Mouse (Mus musculus): ENCODE measurements at regions not wholly inside any gene's neighbourhood (a gene's known extent, or its start where the extent isn't known, plus 50 kb on each side); places are given as distances from the start of the nearest gene placed in this dataset.

GRCm38 (mm10) chr17:3248875-3249274 lies 77.5 kb upstream of the Tiam2 start:
- Histone ChIP-seq H3K4me1 (replicated peaks) (peaks cover 60% of the 10 kb centered on the region), H3K9ac (replicated peaks) (no peak overlapping the region), H3K27ac (0 out of 2 replicates have a peak overlapping the region, but pooled peaks have one; percentile 19), H3K4me2 (replicated peaks) (no peak overlapping the region), H3K36me3 (no peaks in the 10 kb centered on the region), H3K27me3 (no peaks in the 10 kb centered on the region), H3K4me3 (replicated peaks) (no peak overlapping the region), H3K9me3 (no peaks in the 10 kb centered on the region)
- WGBS = 86% methylated on average over 6 of the region's 6 CpGs
- no peak for ATAC-seq

GRCm38 (mm10) chr17:3249320-3249719 lies 77.1 kb upstream of the Tiam2 start:
- H3K9ac ChIP-seq (replicated peaks) = no peak overlapping the region
- H3K27ac ChIP-seq = peak overlapping the region; percentile 19
- no peaks in the 10 kb centered on the region for H3K27me3 ChIP-seq
- H3K9me3 ChIP-seq = no peaks in the 10 kb centered on the region
- H3K4me2 ChIP-seq (replicated peaks) = no peak overlapping the region
- H3K4me1 ChIP-seq (replicated peaks) = peaks cover 59% of the 10 kb centered on the region
- WGBS = 74% methylated on average over 7 of the region's 7 CpGs
- ATAC-seq = no peak
- H3K36me3 ChIP-seq = no peaks in the 10 kb centered on the region
- no peak overlapping the region for H3K4me3 ChIP-seq (replicated peaks)

DNA sequence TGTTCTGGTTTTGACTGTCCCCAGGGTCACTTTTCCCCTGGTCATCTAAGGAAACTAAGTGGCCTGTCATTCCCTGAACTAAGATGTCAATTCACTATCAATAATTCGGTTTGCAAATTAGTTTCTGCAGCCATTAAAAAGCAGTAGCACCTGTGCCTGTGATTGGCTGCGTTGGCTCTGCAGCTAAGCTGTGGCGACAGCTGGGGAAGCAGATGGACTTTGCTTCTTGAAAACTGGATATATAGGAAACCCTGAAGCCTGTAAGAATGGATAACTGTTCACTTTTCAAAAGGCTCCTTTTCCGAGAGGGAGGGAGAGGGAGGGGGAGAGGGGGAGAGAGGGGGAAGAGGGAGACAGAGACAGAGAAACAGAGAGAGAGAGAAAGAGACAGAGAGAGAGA lies 75.2 kb upstream of the Tiam2 start:
- no peaks in the 10 kb centered on the region for H3K9me3 ChIP-seq
- H3K4me3 ChIP-seq (replicated peaks) = no peak overlapping the region
- H3K27me3 ChIP-seq = no peaks in the 10 kb centered on the region
- no peak overlapping the region for H3K9ac ChIP-seq (replicated peaks)
- no peak overlapping the region for H3K4me2 ChIP-seq (replicated peaks)
- WGBS = 70% methylated on average over 4 of the region's 4 CpGs
- peaks cover 40% of the 10 kb centered on the region for H3K4me1 ChIP-seq (replicated peaks)
- no peak overlapping the region for H3K27ac ChIP-seq
- no peaks in the 10 kb centered on the region for H3K36me3 ChIP-seq
- ATAC-seq = no peak

- 97% methylated on average over 5 of the region's 5 CpGs for WGBS
- Histone ChIP-seq H3K27ac (no peak overlapping the region), H3K4me1 (replicated peaks) (peaks cover 32% of the 10 kb centered on the region), H3K9me3 (no peaks in the 10 kb centered on the region), H3K36me3 (0 out of 2 replicates have a peak, but pooled peaks cover 5% of the 10 kb centered on the region), H3K4me2 (replicated peaks) (no peak overlapping the region), H3K4me3 (replicated peaks) (no peak overlapping the region), H3K27me3 (no peaks in the 10 kb centered on the region), H3K9ac (replicated peaks) (no peak overlapping the region)
- no peak for ATAC-seq
Observed at GRCm38 (mm10) chr17:3251966-3252365, 74.4 kb upstream of the Tiam2 start.

- no peak overlapping the region for H3K4me2 ChIP-seq (replicated peaks)
- H3K27me3 ChIP-seq = no peaks in the 10 kb centered on the region
- ATAC-seq = no peak
- no peak overlapping the region for H3K27ac ChIP-seq
- WGBS = 91% methylated on average over 10 of the region's 10 CpGs
- H3K4me3 ChIP-seq (replicated peaks) = no peak overlapping the region
- no peaks in the 10 kb centered on the region for H3K9me3 ChIP-seq
- H3K4me1 ChIP-seq (replicated peaks) = peaks cover 24% of the 10 kb centered on the region
- no peak overlapping the region for H3K9ac ChIP-seq (replicated peaks)
- 0 out of 2 replicates have a peak, but pooled peaks cover 5% of the 10 kb centered on the region for H3K36me3 ChIP-seq
Observed at GRCm38 (mm10) chr17:3253508-3254176, 72.7 kb upstream of the Tiam2 start.

DNA sequence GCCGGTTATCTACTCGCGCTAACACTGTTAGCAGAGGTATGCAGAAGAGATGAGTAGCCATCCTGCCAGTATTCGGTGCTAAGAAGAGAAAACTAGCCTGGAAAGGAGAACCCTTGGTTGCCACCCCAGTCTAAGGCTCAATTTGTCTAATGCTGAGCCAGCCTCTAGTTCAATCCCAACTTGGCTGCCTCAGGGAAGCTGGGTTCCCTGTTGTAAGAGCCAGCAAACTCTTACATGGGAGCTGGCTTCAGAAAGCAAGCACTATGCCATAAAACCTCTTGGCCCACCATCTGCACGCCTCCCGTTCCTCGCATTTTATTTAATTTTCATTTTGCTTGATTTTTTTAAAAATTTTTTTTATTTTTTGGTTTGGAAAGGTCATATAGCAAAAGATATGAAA lies 69.6 kb upstream of the Tiam2 start:
- no peak overlapping the region for H3K4me2 ChIP-seq (replicated peaks)
- no peak overlapping the region for H3K4me3 ChIP-seq (replicated peaks)
- no peak overlapping the region for H3K27ac ChIP-seq
- no peaks in the 10 kb centered on the region for H3K9me3 ChIP-seq
- ATAC-seq = no peak
- WGBS = 96% methylated on average over 7 of the region's 7 CpGs
- no peaks in the 10 kb centered on the region for H3K27me3 ChIP-seq
- no peak overlapping the region for H3K9ac ChIP-seq (replicated peaks)
- H3K4me1 ChIP-seq (replicated peaks) = peaks cover 7% of the 10 kb centered on the region; the same call in 1 of the 2 replicates
- 0 out of 2 replicates have a peak, but pooled peaks cover 8% of the 10 kb centered on the region for H3K36me3 ChIP-seq

GRCm38 (mm10) chr17:3258811-3259510 lies 67.4 kb upstream of the Tiam2 start:
- H3K4me3 ChIP-seq (replicated peaks) = no peak overlapping the region
- H3K4me1 ChIP-seq (replicated peaks) = peaks cover 7% of the 10 kb centered on the region; the same call in 1 of the 2 replicates
- no peaks in the 10 kb centered on the region for H3K27me3 ChIP-seq
- H3K27ac ChIP-seq = no peak overlapping the region
- no peak overlapping the region for H3K9ac ChIP-seq (replicated peaks)
- no peaks in the 10 kb centered on the region for H3K9me3 ChIP-seq
- ATAC-seq = no peak
- H3K4me2 ChIP-seq (replicated peaks) = no peak overlapping the region
- 0 out of 2 replicates have a peak, but pooled peaks cover 8% of the 10 kb centered on the region for H3K36me3 ChIP-seq
- WGBS = 77% methylated on average over 9 of the region's 9 CpGs

GRCm38 (mm10) chr17:3260796-3261195 lies 65.6 kb upstream of the Tiam2 start:
- H3K4me1 ChIP-seq (replicated peaks) = peaks cover 9% of the 10 kb centered on the region; the same call in 1 of the 2 replicates
- H3K27ac ChIP-seq = no peak overlapping the region
- H3K4me2 ChIP-seq (replicated peaks) = no peak overlapping the region
- 92% methylated on average over 11 of the region's 11 CpGs for WGBS
- 0 out of 2 replicates have a peak, but pooled peaks cover 8% of the 10 kb centered on the region for H3K36me3 ChIP-seq
- no peaks in the 10 kb centered on the region for H3K9me3 ChIP-seq
- H3K9ac ChIP-seq (replicated peaks) = no peak overlapping the region
- ATAC-seq = no peak
- H3K27me3 ChIP-seq = no peaks in the 10 kb centered on the region
- no peak overlapping the region for H3K4me3 ChIP-seq (replicated peaks)

DNA sequence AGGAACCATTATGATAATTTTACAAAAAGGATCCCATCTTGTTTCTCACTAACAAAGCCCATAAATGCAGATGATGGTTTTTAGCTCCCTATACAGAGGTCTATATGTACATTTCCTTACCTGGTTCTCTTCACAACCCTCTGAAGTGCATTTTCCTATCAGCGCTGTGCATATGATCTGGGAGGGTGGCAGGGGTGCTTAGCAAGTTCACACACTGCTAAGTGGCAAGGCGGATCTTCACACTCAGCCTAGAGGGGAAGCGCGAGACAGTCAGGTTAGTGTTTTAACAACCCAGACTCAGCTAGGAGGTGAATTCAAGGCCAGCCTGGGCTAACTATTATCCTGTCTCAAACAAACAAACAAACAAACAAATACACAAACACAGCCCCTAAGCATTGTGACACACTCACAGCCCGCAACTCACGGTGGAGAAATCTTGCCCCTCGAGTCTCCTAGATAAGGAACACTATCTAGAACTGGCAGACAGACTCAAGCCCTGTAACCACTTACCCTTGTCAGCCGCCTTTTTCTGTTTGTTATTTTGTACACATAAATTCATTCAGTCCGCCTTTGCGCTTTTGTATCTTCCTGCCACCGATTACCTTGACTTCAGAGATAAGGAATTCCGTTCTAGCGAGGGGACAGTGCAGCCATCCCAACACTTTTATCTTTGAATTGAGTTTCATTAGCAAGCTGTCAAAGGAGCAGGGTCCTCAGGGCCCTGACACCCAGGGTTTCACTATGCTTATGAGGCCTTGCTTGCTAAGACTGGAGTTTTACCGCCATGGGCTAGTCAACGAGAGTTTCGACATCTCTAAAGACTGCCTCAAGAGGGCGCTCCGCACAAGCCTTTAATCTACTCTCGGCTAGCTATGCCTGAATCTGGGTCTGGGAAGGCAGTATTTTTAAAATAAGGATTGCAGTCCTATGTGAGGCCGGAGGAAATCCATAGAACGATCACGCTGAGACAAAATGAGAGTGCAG lies 53.0 kb upstream of the Tiam2 start:
- H3K4me3 ChIP-seq (replicated peaks) = no peak overlapping the region
- no peak overlapping the region for H3K27ac ChIP-seq
- no peaks in the 10 kb centered on the region for H3K9me3 ChIP-seq
- no peak overlapping the region for H3K9ac ChIP-seq (replicated peaks)
- peaks cover 23% of the 10 kb centered on the region for H3K4me1 ChIP-seq (replicated peaks)
- no peaks in the 10 kb centered on the region for H3K36me3 ChIP-seq
- no peaks in the 10 kb centered on the region for H3K27me3 ChIP-seq
- WGBS = 47% methylated on average over 22 of the region's 22 CpGs
- ATAC-seq = peak; percentile 71
- H3K4me2 ChIP-seq (replicated peaks) = no peak overlapping the region

GRCm38 (mm10) chr17:3274449-3275285 lies 51.7 kb upstream of the Tiam2 start:
- Histone ChIP-seq H3K36me3 (no peaks in the 10 kb centered on the region), H3K9me3 (no peaks in the 10 kb centered on the region), H3K4me2 (replicated peaks) (peak overlapping the region; percentile 17), H3K4me1 (replicated peaks) (peaks cover 23% of the 10 kb centered on the region), H3K9ac (replicated peaks) (no peak overlapping the region), H3K4me3 (replicated peaks) (no peak overlapping the region), H3K27me3 (no peaks in the 10 kb centered on the region), H3K27ac (peak overlapping the region; percentile 55)
- ATAC-seq = peak; percentile 78
- 7% methylated on average over 14 of the region's 14 CpGs for WGBS

Measured in midbrain, embryonic 13.5 days (tissue).